Mouse (Mus musculus): ENCODE measurements around the gene Abcc5.

DNA sequence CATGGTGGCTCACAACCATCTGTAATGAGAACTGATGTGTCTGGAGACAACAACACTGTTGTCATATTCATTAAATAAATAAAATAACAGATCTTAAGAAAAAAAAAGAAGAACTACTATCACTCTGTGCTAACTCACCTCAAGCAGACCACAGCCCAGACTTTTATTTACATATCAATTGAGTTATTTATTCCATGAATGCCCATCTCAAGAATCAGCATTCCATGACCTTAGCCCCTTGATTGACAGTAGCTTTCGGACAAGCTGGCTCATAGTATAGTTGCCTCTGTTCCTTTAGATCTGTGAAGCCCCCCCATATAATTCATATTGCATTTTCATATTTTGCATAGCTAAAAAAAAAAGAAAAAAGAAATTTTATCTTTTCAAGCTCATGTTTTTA is 47.6 kb upstream of the Abcc5 start:
- TF ChIP-seq POLR2A (IDR thresholded peaks at IDR 0.05; ENCODE audit: borderline replicate concordance, low read depth, low read length) (no peak), CTCF (IDR thresholded peaks at IDR 0.05; ENCODE audit: low read depth, low read length) (no peak)
